Mouse (Mus musculus) Muller cell, postnatal 12 days (primary cell): ENCODE measurements around the gene Hao2.

ENCODE experiments used
- DNase-seq: peaks from one replicate; pipeline ENCODE4 v3.0.0-alpha.2; 2015; ENCODE audit errors: inconsistent ontology term

Hao2 gene

GRCm38 (mm10) chr3:98893057-98893772 is at the start of gene Hao2:
TSS of gene Hao2 (minus strand) at chr3:98893239.
- no peak for DNase-seq

GRCm38 (mm10) chr3:98941601-98942000 is 48.6 kb upstream of the Hao2 start:
- no peak for DNase-seq

GRCm38 (mm10) chr3:98941066-98941551 is 48.1 kb upstream of the Hao2 start:
- DNase-seq = no peak

GRCm38 (mm10) chr3:98940225-98940624 is 47.2 kb upstream of the Hao2 start:
- DNase-seq = no peak

- no peak for DNase-seq
These were observed 43.4 kb upstream of the Hao2 start for GRCm38 (mm10) chr3:98936446-98936845.

- DNase-seq = no peak
These were observed 41.6 kb upstream of the Hao2 start for GRCm38 (mm10) chr3:98934601-98935000.

GRCm38 (mm10) chr3:98934041-98934440 is 41.0 kb upstream of the Hao2 start:
- DNase-seq = no peak

- DNase-seq = peak; percentile 32
These were observed 39.4 kb upstream of the Hao2 start for GRCm38 (mm10) chr3:98932421-98932820.

GRCm38 (mm10) chr3:98931836-98932235 is 38.8 kb upstream of the Hao2 start:
- DNase-seq = no peak

GRCm38 (mm10) chr3:98920417-98920816 is 27.4 kb upstream of the Hao2 start:
- no peak for DNase-seq

- no peak for DNase-seq
These were observed 24.2 kb upstream of the Hao2 start for GRCm38 (mm10) chr3:98917260-98917659.

- no peak for DNase-seq
These were observed 23.8 kb upstream of the Hao2 start for GRCm38 (mm10) chr3:98916856-98917255.

- peak; percentile 43 for DNase-seq
These were observed 22.6 kb upstream of the Hao2 start for GRCm38 (mm10) chr3:98915659-98916058.

GRCm38 (mm10) chr3:98913591-98913990 is 20.6 kb upstream of the Hao2 start:
- no peak for DNase-seq

- no peak for DNase-seq
These were observed 4.6 kb upstream of the Hao2 start for GRCm38 (mm10) chr3:98897606-98898005.

- DNase-seq = peak; percentile 72
These were observed 2.1 kb upstream of the Hao2 start for GRCm38 (mm10) chr3:98895071-98895601.

GRCm38 (mm10) chr3:98890430-98890829 is 2.6 kb downstream of the Hao2 start:
- DNase-seq = no peak

GRCm38 (mm10) chr3:98888206-98888605 is 4.8 kb downstream of the Hao2 start:
- DNase-seq = no peak

GRCm38 (mm10) chr3:98880831-98881230 is 12.2 kb downstream of the Hao2 start:
- DNase-seq = no peak

- no peak for DNase-seq
These were observed 12.8 kb downstream of the Hao2 start for GRCm38 (mm10) chr3:98880216-98880615.

- no peak for DNase-seq
These were observed 24.8 kb downstream of the Hao2 start for GRCm38 (mm10) chr3:98868219-98868618.

GRCm38 (mm10) chr3:98862800-98863199 is 30.2 kb downstream of the Hao2 start:
- DNase-seq = no peak

GRCm38 (mm10) chr3:98859576-98859975 is 33.5 kb downstream of the Hao2 start, which contains the start of gene Hsd3b1:
TSS of gene Hsd3b1 (minus strand) at chr3:98859794.
- no peak for DNase-seq
